Mouse (Mus musculus) stomach, postnatal 0 days (tissue): Measurements from ENCODE around the gene Dph1.

Experiments
- CTCF ChIP-seq: IDR thresholded peaks from 2 replicates; pipeline ENCODE4 v1.5.1; 2016; ENCODE audit warnings: antibody characterized with exemption, low read depth, mild to moderate bottlenecking, moderate library complexity
- EP300 ChIP-seq: optimal IDR thresholded peaks from 2 replicates; pipeline ENCODE3; 2016; ENCODE audit warnings: antibody characterized with exemption

DNA sequence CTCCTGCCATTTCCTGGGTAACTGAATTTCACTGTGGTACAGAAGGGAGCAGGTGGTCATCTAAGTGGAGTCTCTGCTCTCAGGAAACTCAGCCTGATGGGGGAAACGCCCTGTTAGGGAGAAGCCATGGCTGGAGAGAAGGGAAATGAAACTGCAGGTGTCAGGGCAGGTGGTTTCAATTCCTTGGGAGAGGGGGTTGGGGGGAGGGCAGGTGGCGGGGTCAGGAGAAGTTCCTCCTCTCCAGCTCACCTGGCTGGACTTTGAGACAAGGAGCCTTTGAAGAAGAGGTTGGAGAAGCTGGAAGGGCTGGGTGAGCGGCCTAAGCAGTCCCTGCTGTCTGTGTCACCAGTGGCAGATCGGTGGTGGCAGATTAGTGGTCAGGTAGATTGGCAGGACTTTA is 15.3 kb upstream of the Dph1 start:
- TF ChIP-seq CTCF = no peak
- TF ChIP-seq EP300 = no peak
